Mouse (Mus musculus) brain, embryonic 14.5 days (tissue): ENCODE results near the gene Camkk2.

ENCODE experiments used
- CTCF ChIP-seq: fragments of 200-500 bp; IDR thresholded peaks from 2 replicates; pipeline ENCODE4 v1.5.1; 2012; ENCODE audit warnings: inconsistent platforms, mild to moderate bottlenecking, moderate library complexity, borderline replicate concordance; ENCODE audit not compliant: insufficient read depth, insufficient read length; ENCODE audit errors: extremely low read depth
- POLR2A ChIP-seq: fragments of 200-500 bp; IDR thresholded peaks from 2 replicates; pipeline ENCODE4 v1.6.1; 2012; ENCODE audit warnings: mild to moderate bottlenecking, inconsistent platforms, borderline replicate concordance; ENCODE audit not compliant: poor library complexity, insufficient read depth, insufficient read length, severe bottlenecking; ENCODE audit errors: extremely low read depth

GRCm38 (mm10) chr5:122725453-122725852 is 53.8 kb downstream of the Camkk2 start:
- TF ChIP-seq CTCF: no peak
- TF ChIP-seq POLR2A: no peak
